Mouse (Mus musculus) lung, embryonic 14.5 days (tissue): ENCODE data around the gene Bmp3. TPM values are rescaled to one million over a fixed set of nuclear protein-coding genes. Genes with fewer than 3 reads are reported as not detected.

Experiments used
- ATAC-seq: fragments of 200-750 bp; cut with Nextera tagmentation; 2 replicates; pipeline ENCODE4 v1.8.0; 2017; ENCODE audit warnings: mild to moderate bottlenecking, moderate TSS enrichment, moderate library complexity; ENCODE audit not compliant: insufficient read depth
- DNase-seq: peaks from one replicate; pipeline ENCODE4 v3.0.0-alpha.2; 2015
- H3K27ac ChIP-seq: fragments of 300-500 bp; sonication (generic); 2 replicates; pipeline ENCODE4 v1.5.1; 2014; ENCODE audit warnings: low read depth, mild to moderate bottlenecking, moderate library complexity
- H3K27me3 ChIP-seq: fragments of 300-500 bp; sonication (generic); 2 replicates; pipeline ENCODE4 v1.6.1; 2014; ENCODE audit warnings: low read length, control low read depth; ENCODE audit not compliant: insufficient read depth
- H3K36me3 ChIP-seq: fragments of 300-500 bp; sonication (generic); 2 replicates; pipeline ENCODE4 v1.6.1; 2014; ENCODE audit warnings: control low read depth; ENCODE audit not compliant: insufficient read depth
- H3K4me1 ChIP-seq: fragments of 300-500 bp; sonication (generic); 2 replicates; pipeline ENCODE4 v1.6.1; 2014; ENCODE audit warnings: antibody characterized with exemption, control low read depth; ENCODE audit not compliant: insufficient read depth
- H3K4me2 ChIP-seq: fragments of 300-500 bp; sonication (generic); 2 replicates; pipeline ENCODE4 v1.6.1; 2014; ENCODE audit warnings: mild to moderate bottlenecking
- H3K4me3 ChIP-seq: fragments of 300-500 bp; sonication (generic); 2 replicates; pipeline ENCODE4 v1.5.1; 2014; ENCODE audit warnings: low read depth, low read length
- H3K9ac ChIP-seq: fragments of 300-500 bp; sonication (generic); 2 replicates; pipeline ENCODE4 v1.6.1; 2014
- H3K9me3 ChIP-seq: fragments of 300-500 bp; sonication (generic); 2 replicates; pipeline ENCODE4 v1.6.1; 2016; ENCODE audit warnings: low read depth, low read length, control low read depth
- CTCF ChIP-seq: IDR thresholded peaks from 2 replicates; pipeline ENCODE4 v1.5.1; 2016; ENCODE audit warnings: antibody characterized with exemption, low read depth
- WGBS: fragments of 180-500 bp; shearing (Covaris S2); extraction: QIAGEN DNeasy Blood & Tissue Kit; methylation state at CpG from one replicate; pipeline ENCODE4 v1.1.7; 2014; 5-methylcytosine and 5-hydroxymethylcytosine counted together
- polyA plus RNA-seq: library from polyadenylated mRNA; unstranded; fragments of >200 nt; fragmentation: Nextera tagmentation; extraction: Ambion mirVana; gene quantifications from 2 replicates; pipeline ENCODE4 v1.2.1, GENCODE M21; 2014

The Bmp3 gene
- polyA plus RNA-seq, 1 experiment from 2014 or later: 11.6 TPM

DNA sequence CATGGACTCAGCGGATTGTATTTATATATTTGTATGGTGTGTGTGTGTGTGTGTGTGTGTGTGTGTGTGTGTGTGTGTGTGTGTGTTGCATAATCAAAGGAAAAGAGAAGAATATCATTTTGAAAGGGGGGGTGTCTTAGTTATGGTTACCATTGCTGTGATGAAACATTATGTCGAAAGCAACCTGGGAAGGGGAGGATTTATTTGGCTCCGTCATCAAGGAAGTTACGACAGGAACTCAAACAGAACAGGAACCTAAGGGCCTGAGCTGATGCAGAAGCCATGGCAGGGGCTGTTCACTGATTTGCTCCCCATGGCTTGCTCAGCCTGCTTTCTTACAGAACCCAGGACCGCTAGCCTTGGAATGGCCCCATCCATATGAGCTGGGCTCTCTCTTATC, 10.9 kb downstream of the Bmp3 start:
- 82% methylated on average over 5 of the region's 5 CpGs for WGBS
- no peak overlapping the region for H3K27ac ChIP-seq
- no peak for ATAC-seq

DNA sequence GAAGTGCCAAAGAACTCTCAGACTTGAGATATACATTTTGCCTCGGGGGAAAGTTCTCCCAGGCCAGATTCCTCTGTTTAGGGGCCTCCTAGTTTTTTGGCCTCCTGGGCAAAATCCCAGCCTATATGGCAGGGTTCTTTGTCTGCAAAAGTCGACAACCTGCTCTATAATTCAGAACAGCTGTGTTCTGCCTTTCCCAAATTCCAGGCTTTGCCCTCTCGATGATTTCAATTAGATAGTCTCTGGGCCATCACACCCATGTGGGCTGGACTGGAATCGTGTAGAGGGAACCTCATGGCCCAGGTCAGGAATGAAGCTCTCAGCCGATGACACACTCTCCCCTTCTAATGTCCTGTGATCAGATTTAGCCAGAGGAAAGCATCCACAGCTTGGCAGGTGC, 21.8 kb downstream of the Bmp3 start:
- 53% methylated on average over 5 of the region's 5 CpGs for WGBS
- peak; percentile 25 for DNase-seq
- no peak overlapping the region for H3K4me3 ChIP-seq
- H3K4me2 ChIP-seq: no peak overlapping the region
- H3K27me3 ChIP-seq: no peaks in the 10 kb centered on the region
- H3K36me3 ChIP-seq: 0 out of 2 replicates have a peak, but pooled peaks cover 3% of the 10 kb centered on the region
- H3K9me3 ChIP-seq: no peaks in the 10 kb centered on the region
- H3K9ac ChIP-seq: no peak overlapping the region
- H3K27ac ChIP-seq: no peak overlapping the region
- no peak for ATAC-seq
- no peaks in the 10 kb centered on the region for H3K4me1 ChIP-seq
- TF ChIP-seq CTCF: no peak

More for the DNA sequence above, 10.9 kb downstream of the Bmp3 start:
- H3K9ac ChIP-seq: no peak overlapping the region
- no peaks in the 10 kb centered on the region for H3K36me3 ChIP-seq
- H3K27me3 ChIP-seq: no peaks in the 10 kb centered on the region
- H3K4me1 ChIP-seq: no peaks in the 10 kb centered on the region
- H3K4me2 ChIP-seq: no peak overlapping the region
- TF ChIP-seq CTCF: no peak
- DNase-seq: no peak
- H3K9me3 ChIP-seq: no peaks in the 10 kb centered on the region
- H3K4me3 ChIP-seq: no peak overlapping the region

GRCm38 (mm10) chr5:98878891-98879290, 24.7 kb downstream of the Bmp3 start:
- Histone ChIP-seq H3K4me1 (no peaks in the 10 kb centered on the region), H3K36me3 (no peaks in the 10 kb centered on the region), H3K27me3 (no peaks in the 10 kb centered on the region), H3K4me2 (no peak overlapping the region), H3K9ac (no peak overlapping the region), H3K9me3 (no peaks in the 10 kb centered on the region), H3K4me3 (no peak overlapping the region), H3K27ac (no peak overlapping the region)
- ATAC-seq: no peak
- TF ChIP-seq CTCF: peak; percentile 88
- peak; percentile 89 for DNase-seq

- Histone ChIP-seq H3K4me1 (no peaks in the 10 kb centered on the region), H3K27ac (no peak overlapping the region), H3K9ac (no peak overlapping the region), H3K4me3 (no peak overlapping the region), H3K27me3 (no peaks in the 10 kb centered on the region), H3K36me3 (no peaks in the 10 kb centered on the region), H3K9me3 (no peaks in the 10 kb centered on the region), H3K4me2 (no peak overlapping the region)
- WGBS: 44% methylated on average over 3 of the region's 3 CpGs
- ATAC-seq: no peak
- DNase-seq: no peak
- TF ChIP-seq CTCF: no peak
These were observed 27.9 kb downstream of the Bmp3 start for GRCm38 (mm10) chr5:98882096-98882495.

DNA sequence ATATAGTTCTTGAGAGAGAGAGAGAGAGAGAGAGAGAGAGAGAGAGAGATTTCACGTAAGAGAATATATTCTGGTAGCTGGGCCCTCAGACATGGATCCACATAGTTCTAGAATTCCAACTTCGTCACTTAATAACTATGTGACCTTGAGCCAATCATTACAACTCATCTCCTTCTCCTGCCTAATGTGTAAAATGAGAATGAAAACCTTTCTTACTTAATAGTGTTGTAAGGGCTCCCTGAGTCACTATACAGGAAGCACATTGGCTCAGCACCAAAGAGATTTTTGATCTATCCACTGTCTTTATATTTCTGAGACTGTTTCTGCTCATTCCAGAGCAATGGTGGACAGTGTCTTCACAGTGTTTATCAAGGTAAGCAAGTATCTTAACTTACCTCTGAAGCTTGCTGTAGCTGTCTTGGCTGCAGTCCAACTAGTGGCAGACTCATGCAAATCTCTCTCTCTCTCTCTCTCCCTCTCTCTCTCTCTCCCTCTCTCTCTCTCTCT, 36.4 kb downstream of the Bmp3 start:
- Histone ChIP-seq H3K4me2 (no peak overlapping the region), H3K36me3 (no peaks in the 10 kb centered on the region), H3K9ac (no peak overlapping the region), H3K9me3 (no peaks in the 10 kb centered on the region), H3K27me3 (no peaks in the 10 kb centered on the region), H3K27ac (no peak overlapping the region), H3K4me1 (no peaks in the 10 kb centered on the region), H3K4me3 (no peak overlapping the region)
- no peak for DNase-seq
- no peak for TF ChIP-seq CTCF
- ATAC-seq: no peak
- WGBS: 65% methylated on average over 2 of the region's 2 CpGs

DNA sequence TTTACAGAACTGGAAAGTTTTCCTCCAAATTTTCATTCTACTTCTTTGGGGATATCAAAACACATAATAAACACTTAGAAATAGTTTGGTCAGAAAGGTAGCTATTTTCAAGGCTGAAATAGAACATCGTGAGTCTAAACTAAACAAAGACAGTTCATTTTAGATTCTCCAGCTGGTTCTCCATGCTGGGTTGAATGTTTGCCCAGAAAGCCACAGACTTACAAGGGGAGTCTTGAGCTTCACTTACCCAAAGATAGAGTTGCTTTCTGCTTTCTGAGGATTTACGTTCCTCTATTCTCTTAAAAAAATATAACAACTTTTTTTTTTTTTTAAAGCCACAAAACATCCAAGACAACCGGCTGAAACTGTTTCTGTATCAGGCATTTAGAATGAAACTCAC, 40.1 kb downstream of the Bmp3 start:
- no peak for TF ChIP-seq CTCF
- WGBS: 50% methylated on average over 3 of the region's 3 CpGs
- no peak for ATAC-seq
- Histone ChIP-seq H3K4me1 (no peaks in the 10 kb centered on the region), H3K9me3 (no peaks in the 10 kb centered on the region), H3K4me3 (no peak overlapping the region), H3K27ac (no peak overlapping the region), H3K9ac (no peak overlapping the region), H3K36me3 (no peaks in the 10 kb centered on the region), H3K27me3 (no peaks in the 10 kb centered on the region), H3K4me2 (no peak overlapping the region)
- peak; percentile 24 for DNase-seq

DNA sequence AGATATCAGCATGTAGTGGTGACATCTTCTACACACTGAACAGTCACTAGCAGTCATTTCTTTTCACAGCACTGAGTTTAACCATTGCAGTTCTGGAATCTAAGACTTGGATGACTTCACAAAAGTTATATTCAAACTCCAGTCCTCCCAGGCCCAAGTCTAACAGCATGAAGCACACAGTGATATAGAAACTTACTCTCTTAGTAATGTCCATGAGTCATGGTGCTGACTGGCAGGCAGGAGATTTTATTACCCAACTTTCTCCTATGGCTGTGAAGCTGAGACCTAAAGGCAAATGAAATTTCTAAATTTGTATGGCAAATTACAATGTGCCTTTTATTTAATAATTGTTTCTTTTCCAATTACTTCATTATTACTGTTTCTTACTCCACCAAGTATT, 43.7 kb downstream of the Bmp3 start:
- Histone ChIP-seq H3K9ac (no peak overlapping the region), H3K4me3 (no peak overlapping the region), H3K36me3 (no peaks in the 10 kb centered on the region), H3K27me3 (no peaks in the 10 kb centered on the region), H3K4me2 (no peak overlapping the region), H3K4me1 (no peaks in the 10 kb centered on the region), H3K9me3 (no peaks in the 10 kb centered on the region), H3K27ac (no peak overlapping the region)
- ATAC-seq (no peak), DNase-seq (no peak)
- TF ChIP-seq CTCF: no peak

DNA sequence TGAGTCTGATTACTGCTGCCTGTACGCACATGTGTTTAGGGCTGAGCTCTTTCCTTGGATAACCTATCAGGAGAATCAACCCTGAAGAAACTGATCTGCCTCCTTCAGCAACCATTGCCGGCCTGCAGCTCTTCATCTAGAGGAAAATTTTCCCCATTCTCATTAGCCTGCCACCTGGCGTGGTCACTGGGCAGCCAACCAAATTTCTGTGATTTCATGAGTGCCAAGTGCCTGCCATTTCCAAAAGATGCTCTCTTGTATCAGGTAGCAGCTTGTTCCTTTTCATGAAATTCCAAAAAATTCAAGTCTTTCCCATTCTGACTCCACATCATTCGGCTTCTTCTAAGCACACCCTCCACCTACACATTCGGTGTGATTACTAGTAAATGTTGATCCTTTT, 46.7 kb downstream of the Bmp3 start:
- 72% methylated on average over 5 of the region's 5 CpGs for WGBS
- H3K27me3 ChIP-seq: no peaks in the 10 kb centered on the region
- TF ChIP-seq CTCF: no peak

More for the DNA sequence above, 46.7 kb downstream of the Bmp3 start:
- no peaks in the 10 kb centered on the region for H3K9me3 ChIP-seq
- H3K9ac ChIP-seq: no peak overlapping the region
- ATAC-seq (no peak), DNase-seq (no peak)
- no peaks in the 10 kb centered on the region for H3K36me3 ChIP-seq
- H3K4me2 ChIP-seq: no peak overlapping the region
- H3K4me1 ChIP-seq: no peaks in the 10 kb centered on the region
- no peak overlapping the region for H3K27ac ChIP-seq
- no peak overlapping the region for H3K4me3 ChIP-seq
